Mouse (Mus musculus) left cerebral cortex, adult 18-20 months (tissue): ENCODE measurements around the gene Trim14. TPM values are rescaled to one million over a fixed set of nuclear protein-coding genes. Genes with fewer than 3 reads are reported as not detected.

Experiments
- DNase-seq, 2 experiments: peaks; one replicate each; pipeline ENCODE4 v3.0.0; 2021 to 2022; ENCODE audit warnings: low spot score in 2 of 2, mixed read lengths in 1 of 2
- total RNA-seq, 2 experiments: library from RNA; stranded (reverse); gene quantifications; 2 replicates each; pipeline ENCODE4 v1.2.3; 2021

Gene Trim14
- total RNA-seq, 2 experiments from 2014 or later: 0.74 to 1.3 TPM

DNA sequence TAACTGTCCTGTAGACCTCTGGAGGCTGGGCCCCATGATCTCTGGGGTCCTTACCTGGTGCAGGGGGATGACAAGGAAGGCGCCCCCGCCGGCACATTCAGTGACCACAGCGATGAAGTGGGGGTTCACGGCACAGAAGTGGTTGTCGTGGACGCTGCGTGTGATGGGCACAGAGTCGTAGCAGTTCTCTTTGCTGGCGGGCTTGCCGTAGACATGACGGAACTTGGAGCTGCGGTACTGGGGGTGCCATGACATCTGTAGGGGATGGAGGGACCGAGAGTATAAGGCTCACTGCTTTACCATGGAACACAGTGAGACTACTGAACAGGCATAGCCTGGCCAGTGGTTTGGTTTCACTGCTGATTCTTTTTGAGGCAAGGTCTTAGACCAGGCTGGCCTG lies 26.9 kb upstream of the Trim14 start:
- no peak for DNase-seq

DNA sequence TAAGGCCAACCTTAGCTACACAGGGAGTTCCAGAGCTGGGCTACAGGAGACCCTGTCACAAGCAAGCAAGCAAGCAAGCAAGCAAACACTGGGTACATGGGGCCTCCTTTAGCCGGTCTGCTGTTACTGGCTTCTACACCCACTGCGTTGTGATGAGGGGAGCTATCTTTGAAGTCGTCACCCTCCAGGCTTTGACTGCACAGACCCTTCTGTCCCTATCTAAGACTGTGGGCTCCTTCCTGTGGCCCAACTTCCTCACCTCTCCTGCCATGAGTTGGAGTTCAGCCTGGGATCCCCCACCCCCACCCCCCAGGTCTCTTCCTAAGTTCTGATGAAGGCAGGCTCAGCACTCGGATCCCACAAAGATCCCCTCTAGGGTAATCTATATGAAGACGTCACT lies 26.1 kb upstream of the Trim14 start:
- DNase-seq: no peak

DNA sequence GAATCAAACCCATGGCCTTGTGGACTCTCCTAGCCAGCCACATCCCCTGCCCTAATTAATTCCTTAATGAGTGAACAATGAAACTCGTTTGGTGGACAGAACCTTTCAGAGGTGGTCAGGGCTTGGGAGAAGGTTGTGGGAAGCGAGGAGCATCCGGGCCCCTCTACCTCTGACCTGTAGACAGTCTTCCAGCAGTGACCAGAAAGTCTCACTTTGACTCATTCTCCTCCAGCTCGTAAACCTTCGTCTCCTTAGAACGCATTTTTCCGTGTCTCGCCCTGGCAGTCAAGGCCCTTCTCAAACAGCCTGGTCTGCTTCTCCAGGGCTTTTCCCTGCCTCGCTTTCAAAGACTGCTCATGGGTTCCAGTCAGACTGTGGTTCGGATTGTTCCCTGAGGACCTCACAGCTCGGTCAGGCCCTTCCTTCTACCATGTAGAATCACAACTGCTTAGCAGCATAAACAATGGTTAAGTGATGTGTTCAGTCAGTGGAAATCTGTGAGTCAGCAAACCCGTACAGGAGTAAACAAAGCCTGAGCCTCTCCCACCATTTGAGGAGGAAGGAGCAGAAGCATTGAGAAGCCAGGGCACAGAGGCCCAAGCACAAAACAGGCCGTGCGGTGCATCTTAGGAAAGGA lies 24.2 kb upstream of the Trim14 start:
- no peak for DNase-seq

DNA sequence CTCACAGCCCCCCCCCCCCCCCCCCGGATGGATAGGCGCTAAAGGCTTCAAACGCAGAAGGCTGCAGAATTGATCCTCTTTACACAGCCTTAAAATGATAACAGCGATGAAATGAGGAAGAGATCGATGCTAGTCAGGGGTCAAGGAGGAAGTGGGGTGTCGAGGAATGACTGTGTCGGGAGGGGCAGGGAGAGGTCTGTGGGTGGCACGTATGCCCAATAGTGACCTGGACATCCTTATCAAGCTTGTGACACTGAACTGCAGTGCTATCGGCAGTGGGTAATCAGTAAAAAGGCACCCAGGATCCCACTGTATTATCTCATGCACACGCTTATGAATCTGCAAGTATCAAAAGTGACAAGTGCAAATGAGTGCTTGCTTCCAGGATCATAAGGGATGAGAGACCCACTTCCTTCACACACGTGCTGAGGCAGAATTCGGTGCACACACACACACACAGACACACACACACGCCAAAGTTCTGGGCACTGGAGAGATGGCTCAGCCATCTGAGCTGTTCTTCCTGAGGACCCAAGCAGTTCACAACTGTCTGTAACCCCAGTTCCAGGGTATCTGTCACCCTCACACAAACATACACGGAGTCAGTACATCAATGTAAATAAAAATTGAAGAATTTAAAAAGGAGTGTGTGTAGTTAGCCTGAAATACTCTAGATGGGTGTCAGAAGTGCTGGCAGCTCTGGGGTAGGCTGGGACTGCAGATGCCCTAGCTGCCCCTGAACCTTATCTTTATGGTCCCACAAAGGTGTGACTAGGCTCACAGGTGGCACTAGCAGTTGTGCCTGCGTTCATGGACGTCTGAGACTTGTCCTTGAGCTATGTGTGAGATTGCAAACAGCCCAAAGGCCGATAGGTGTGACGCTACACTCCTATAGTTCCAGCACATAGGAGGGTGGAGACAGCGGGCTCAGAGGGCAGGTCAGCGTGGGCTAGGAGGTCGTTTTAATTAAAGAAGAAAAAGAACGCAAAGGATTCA lies 23.0 kb upstream of the Trim14 start:
- no peak for DNase-seq

- no peak for DNase-seq
Observed at GRCm38 (mm10) chr4:46556933-46557332, 21.0 kb upstream of the Trim14 start.

- no peak for DNase-seq
Observed at GRCm38 (mm10) chr4:46555762-46556161, 19.8 kb upstream of the Trim14 start.

DNA sequence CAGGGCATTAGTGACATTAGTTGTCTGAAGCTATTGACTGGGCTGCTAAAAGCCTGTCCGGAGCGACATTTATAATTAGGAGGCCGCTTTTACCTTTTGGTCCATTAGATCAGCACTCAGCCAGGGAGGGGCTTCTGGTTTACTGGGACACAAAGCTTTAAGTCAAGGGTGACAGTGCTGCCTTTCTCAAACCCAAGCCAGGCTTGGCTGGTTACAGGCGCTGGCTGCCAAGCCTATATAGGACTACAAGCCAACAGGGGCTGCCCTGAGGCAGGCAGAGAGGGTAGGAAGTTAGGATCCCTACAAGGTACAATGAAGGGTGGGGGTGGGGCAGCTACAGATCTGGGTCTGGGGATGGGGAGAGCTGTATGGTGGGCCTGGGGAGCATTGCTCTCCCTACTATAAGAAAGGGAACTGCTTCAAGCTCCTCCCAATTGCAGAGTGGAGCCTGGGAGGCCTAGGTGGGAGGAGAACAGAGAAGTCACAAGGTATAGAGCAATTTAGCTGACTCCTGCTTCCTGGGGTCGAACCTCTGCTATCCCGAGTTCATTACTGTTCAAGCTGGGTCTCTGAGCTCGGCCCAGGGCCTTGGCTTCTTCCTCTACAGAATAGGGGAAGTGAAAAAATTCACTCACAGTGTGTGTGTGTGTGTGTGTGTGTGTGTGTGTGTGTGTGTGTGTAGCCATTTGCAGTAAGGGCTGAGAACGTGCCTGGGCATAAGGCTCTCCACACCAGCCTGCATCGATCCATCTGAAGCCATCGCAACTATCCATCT lies 18.5 kb upstream of the Trim14 start:
- DNase-seq: no peak

GRCm38 (mm10) chr4:46553864-46554263 lies 17.9 kb upstream of the Trim14 start:
- no peak for DNase-seq

DNA sequence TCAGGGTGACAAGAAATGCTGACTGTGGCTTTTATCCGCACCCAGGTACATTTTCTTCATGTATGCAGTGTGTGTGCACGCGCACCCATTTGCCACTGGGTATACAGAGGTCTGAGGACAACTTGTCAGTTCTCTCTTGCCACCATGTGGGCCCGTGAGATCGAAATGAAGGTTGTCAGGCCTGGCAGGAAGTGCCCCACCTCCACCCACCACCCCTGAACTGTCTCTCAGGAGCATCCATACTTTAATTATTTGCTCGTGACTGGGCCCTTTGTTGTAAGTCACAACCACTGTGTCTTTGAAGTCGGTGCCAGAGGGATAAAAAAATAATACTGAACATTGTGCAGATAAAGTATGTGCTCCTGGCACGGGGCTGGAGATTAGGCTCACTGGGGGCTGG lies 14.5 kb upstream of the Trim14 start:
- DNase-seq: no peak

- DNase-seq: no peak
Observed at GRCm38 (mm10) chr4:46549979-46550378, 14.0 kb upstream of the Trim14 start.

DNA sequence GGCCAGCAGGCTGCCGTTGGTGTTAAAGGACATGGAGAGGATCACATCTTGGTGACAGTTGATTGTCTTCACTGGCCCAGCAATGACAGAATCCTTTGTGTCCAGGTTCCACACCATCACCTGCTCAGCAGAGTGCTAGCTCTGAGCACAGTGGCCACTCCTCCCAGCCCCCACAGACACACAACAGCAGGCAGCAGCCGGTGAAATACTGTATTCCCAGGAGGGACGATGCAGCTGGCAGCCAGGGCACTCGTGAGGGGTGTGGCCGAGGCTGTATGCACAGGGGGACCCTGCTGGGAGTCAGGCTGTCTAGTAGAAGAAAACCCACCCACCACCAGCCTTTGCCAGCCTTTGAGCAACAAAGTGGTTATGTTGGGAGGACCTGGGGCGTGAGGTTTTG lies 10.8 kb upstream of the Trim14 start:
- DNase-seq: no peak

DNA sequence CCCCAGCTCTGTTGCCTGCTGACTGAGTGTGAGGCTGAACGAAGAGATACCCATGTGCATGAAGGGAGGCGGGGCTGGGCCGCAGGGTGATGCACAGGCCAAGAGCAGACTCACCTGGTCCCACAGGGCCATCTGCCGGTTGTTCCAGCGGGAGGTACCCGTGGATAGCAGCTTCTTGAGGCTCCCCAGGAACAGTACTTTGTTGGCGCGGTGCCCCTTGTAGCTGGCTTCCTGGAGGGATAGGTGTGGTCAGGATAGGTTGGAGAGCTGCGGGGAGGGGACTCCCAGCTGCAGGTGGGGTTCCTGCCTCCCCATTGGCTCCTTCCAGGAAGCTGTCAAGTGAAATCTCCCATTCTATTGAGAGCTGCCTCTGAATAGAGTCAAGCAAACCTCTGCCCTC lies 9.6 kb upstream of the Trim14 start:
- DNase-seq: no peak

GRCm38 (mm10) chr4:46544313-46544712 lies 8.4 kb upstream of the Trim14 start:
- DNase-seq: no peak

DNA sequence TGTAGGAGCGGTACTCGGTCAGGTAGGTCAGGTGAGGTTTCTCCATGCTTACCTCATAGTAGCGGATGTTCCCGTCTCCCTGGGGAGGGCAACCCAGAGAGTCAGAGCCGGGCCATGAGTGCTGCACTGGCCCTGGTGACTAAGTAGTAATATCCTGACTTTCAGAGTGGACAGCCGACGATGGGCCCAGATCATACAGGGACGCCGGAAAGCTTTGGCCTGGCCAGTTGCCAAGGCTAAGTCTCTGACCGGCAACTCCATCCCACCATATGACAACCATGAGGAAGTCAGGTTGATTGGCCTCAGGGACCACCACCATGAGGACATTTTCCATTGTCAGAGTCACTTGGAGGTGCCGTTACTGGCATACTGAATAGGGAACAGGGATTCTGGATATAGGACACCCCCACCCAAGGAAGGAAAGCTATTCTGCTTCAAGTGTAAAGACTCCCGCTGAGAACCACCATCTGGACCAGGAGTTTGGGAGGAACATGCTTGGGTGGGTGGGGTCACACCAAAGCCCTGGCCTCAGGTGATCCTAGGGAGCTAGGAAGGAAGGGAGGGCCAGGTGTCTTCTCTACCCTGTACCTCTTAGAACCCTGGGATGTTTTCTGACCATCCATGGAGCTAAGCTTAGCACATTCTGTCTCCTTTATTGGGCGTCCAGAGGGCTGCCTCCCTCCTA lies 7.6 kb upstream of the Trim14 start:
- no peak for DNase-seq

GRCm38 (mm10) chr4:46541707-46542106 lies 5.8 kb upstream of the Trim14 start:
- no peak for DNase-seq

DNA sequence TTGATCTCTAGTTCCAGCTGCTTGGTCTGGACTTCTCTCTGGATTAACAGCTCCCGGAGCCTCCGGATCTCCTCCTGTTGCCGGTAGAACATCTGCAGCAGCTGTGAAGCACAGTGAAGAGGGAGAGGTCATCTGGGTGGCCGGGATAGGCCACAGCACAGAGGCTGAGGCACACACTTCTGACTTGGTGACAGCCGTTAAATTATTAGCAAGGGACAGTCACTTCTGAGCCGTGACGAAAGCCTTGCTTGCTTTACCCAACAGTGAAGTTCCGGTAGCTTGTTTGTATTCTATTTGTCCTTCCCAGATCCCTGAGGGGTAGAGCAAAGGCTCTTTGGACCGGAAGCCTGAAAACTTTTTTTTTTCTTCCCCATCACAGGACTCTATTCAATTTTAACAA lies 3.2 kb upstream of the Trim14 start:
- DNase-seq: no peak

GRCm38 (mm10) chr4:46535094-46535830 lies 679 bp downstream of the Trim14 start:
- DNase-seq: no peak

DNA sequence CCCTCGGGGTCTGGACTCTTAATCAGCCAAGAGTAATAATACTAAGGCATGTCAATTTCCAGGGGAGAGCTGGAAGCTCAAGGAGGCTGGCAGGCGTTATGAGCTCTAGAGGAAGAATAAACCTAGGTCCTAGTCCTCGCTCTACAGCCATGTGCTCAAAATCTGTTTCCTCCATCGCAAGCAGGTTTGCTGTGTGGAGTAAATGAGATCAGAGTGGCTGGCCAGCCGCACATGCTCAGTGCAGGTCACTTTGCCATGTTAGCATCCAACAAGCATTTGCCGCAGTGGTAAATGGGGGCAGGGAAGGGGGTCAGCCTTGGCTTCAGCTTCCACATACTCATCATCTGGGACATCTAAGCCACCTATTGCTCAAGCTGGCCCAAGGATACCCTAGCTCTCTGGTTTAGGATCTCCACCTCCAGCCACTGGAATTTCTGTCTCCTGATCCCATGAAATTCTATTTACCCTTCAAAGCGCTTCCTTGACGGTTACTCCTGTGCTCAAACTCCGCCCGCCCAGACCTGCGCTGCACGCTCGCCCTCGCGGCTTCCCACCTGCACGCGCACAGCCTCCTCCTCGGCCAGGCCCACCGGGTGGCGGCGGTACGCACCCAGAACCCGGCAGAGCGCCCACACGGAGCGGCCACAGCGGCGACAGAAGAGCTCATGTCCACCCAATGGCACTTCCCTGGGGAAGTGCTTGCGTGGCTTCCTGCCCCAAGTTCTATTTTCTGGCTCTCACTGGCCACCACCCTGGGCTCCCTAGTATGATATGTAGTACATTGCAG lies 1.8 kb downstream of the Trim14 start:
- no peak for DNase-seq

DNA sequence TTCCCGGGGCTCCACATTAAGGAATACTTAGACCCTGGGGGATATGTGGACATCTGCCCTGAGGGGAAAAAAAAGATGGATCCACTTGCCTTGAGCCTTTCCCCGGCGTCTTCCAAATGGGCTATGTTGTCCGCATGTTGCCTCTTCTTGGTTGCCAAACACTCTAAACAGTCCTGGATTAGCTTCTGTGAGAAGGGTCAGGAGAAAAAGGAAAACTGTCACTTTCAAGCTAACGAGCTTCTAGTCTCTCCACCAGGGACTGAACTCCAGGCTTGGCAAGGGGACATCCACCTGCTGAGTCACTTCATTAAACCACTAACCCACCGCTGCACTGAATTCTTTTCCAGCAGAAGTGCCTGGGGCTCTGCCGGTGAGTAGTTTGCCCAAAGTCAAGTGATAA lies 3.0 kb downstream of the Trim14 start:
- no peak for DNase-seq

GRCm38 (mm10) chr4:46532511-46532910 lies 3.4 kb downstream of the Trim14 start:
- DNase-seq: no peak
